Mouse (Mus musculus): Measurements from ENCODE around the gene Itgb1.

The Itgb1 gene

GRCm38 (mm10) chr8:128685507-128686428 is at the start of gene Itgb1:
TSS of gene Itgb1 (plus strand) at chr8:128685654.
- peak; percentile 53 for DNase-seq (ENCODE audit: low spot score)

GRCm38 (mm10) chr8:128643104-128643503 is 42.4 kb upstream of the Itgb1 start:
- no peak for DNase-seq (ENCODE audit: low spot score)

GRCm38 (mm10) chr8:128645452-128645851 is 40.0 kb upstream of the Itgb1 start:
- no peak for DNase-seq (ENCODE audit: low spot score)

- no peak for DNase-seq (ENCODE audit: low spot score)
Measured at GRCm38 (mm10) chr8:128646456-128646855, 39.0 kb upstream of the Itgb1 start.

- DNase-seq (ENCODE audit: low spot score), result no peak
Measured at GRCm38 (mm10) chr8:128648071-128648470, 37.4 kb upstream of the Itgb1 start.

- no peak for DNase-seq (ENCODE audit: low spot score)
Measured at GRCm38 (mm10) chr8:128650331-128650855, 35.1 kb upstream of the Itgb1 start.

- peak; percentile 57 for DNase-seq (ENCODE audit: low spot score)
Measured at GRCm38 (mm10) chr8:128652399-128653109, 32.9 kb upstream of the Itgb1 start.

- no peak for DNase-seq (ENCODE audit: low spot score)
Measured at GRCm38 (mm10) chr8:128653642-128654364, 31.7 kb upstream of the Itgb1 start.

- DNase-seq (ENCODE audit: low spot score), result peak; percentile 13
Measured at GRCm38 (mm10) chr8:128654365-128655099, 30.9 kb upstream of the Itgb1 start.

- no peak for DNase-seq (ENCODE audit: low spot score)
Measured at GRCm38 (mm10) chr8:128662144-128662543, 23.3 kb upstream of the Itgb1 start.

- DNase-seq (ENCODE audit: low spot score), result no peak
Measured at GRCm38 (mm10) chr8:128662696-128663095, 22.8 kb upstream of the Itgb1 start.

GRCm38 (mm10) chr8:128663106-128663505 is 22.3 kb upstream of the Itgb1 start:
- DNase-seq (ENCODE audit: low spot score), result no peak

GRCm38 (mm10) chr8:128666576-128667263 is 18.7 kb upstream of the Itgb1 start:
- no peak for DNase-seq (ENCODE audit: low spot score)

- no peak for DNase-seq (ENCODE audit: low spot score)
Measured at GRCm38 (mm10) chr8:128671813-128672212, 13.6 kb upstream of the Itgb1 start.

- no peak for DNase-seq (ENCODE audit: low spot score)
Measured at GRCm38 (mm10) chr8:128672441-128672840, 13.0 kb upstream of the Itgb1 start.

- DNase-seq (ENCODE audit: low spot score), result no peak
Measured at GRCm38 (mm10) chr8:128672950-128673349, 12.5 kb upstream of the Itgb1 start.

GRCm38 (mm10) chr8:128675848-128676629 is 9.4 kb upstream of the Itgb1 start:
- DNase-seq (ENCODE audit: low spot score), result no peak

- no peak for DNase-seq (ENCODE audit: low spot score)
Measured at GRCm38 (mm10) chr8:128679909-128680308, 5.5 kb upstream of the Itgb1 start.

- DNase-seq (ENCODE audit: low spot score), result no peak
Measured at GRCm38 (mm10) chr8:128680548-128681325, 4.7 kb upstream of the Itgb1 start.

Data from layer of hippocampus, adult 9-10 months (tissue).